In the genomic region with DNA sequence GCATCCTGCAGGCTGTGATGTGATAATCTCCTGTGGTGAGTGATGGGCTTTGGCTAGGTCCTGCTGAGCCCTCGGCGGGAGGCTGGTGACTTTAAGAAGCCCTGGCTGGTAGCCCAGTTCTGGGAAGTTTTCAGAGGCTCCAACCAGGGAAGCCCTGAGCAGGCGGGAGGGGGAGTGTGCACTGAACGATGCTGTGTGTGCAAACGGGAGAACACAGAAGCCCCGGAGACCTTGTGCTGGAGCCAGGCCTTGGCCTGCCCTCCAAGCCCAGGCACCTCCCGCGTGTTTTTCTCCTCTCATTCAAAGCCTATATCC, we compare ENCODE assay signal across 8 mouse cellular contexts. TPM values are rescaled to one million over a fixed set of nuclear protein-coding genes. Genes with fewer than 3 reads are reported as not detected.
A peak's percentile ranks its signal among the peaks of the same experiment; 100 is the strongest.
DNase-seq lines count a peak whose midpoint lies in the region; ATAC-seq and TF ChIP-seq lines count a peak whose summit lies in the region.

No protein-coding gene starts in this region.

- TF ChIP-seq POLR2A in brain, embryonic 14.5 days (IDR thresholded peaks at IDR 0.05; ENCODE audit: borderline replicate concordance, extremely low read depth, insufficient read depth, insufficient read length, poor library complexity, severe bottlenecking) = no peak
- TF ChIP-seq POLR2A in heart, adult 2 months (IDR thresholded peaks at IDR 0.05; ENCODE audit: insufficient read depth, low read depth, low read length) = no peak
- TF ChIP-seq POLR2A in kidney, adult 2 months (IDR thresholded peaks at IDR 0.05; ENCODE audit: low read depth, low read length) = no peak

- H3K4me3 ChIP-seq in embryonic facial prominence, embryonic 15.5 days (replicated peaks) = no peak overlapping the region
- H3K4me3 ChIP-seq in heart, adult 2 months = no peak overlapping the region
- no peak overlapping the region for H3K4me3 ChIP-seq in kidney, adult 2 months (ENCODE audit: insufficient read depth, low read depth, low read length)
- H3K4me3 ChIP-seq in limb, embryonic 11.5 days (ENCODE audit: low read depth, low read length) = no peak overlapping the region
- no peak overlapping the region for H3K4me3 ChIP-seq in neural tube, embryonic 13.5 days

- H3K27ac ChIP-seq in embryonic facial prominence, embryonic 15.5 days (replicated peaks) = peak overlapping the region; percentile 86
- H3K27ac ChIP-seq in heart, adult 2 months = peak overlapping the region; percentile 33; the same call in 1 of the 2 replicates
- no peak overlapping the region for H3K27ac ChIP-seq in kidney, adult 2 months (ENCODE audit: insufficient read depth, low read depth, low read length)
- H3K27ac ChIP-seq in limb, embryonic 11.5 days (replicated peaks; ENCODE audit: low read depth, low read length) = 0 out of 2 replicates have a peak overlapping the region, but pooled peaks have one; percentile 47
- H3K27ac ChIP-seq in neural tube, embryonic 13.5 days (replicated peaks) = peak overlapping the region; percentile 84

- no peaks in the 10 kb centered on the region for H3K79me2 ChIP-seq in heart, adult 2 months (replicated peaks; ENCODE audit: control insufficient read depth, insufficient read depth, low read length)

- peaks cover 61% of the 10 kb centered on the region for H3K4me1 ChIP-seq in embryonic facial prominence, embryonic 15.5 days
- 0 out of 2 replicates have a peak, but pooled peaks cover 1% of the 10 kb centered on the region for H3K4me1 ChIP-seq in heart, adult 2 months (ENCODE audit: control insufficient read depth, insufficient read depth, low read length)
- peaks cover 8% of the 10 kb centered on the region for H3K4me1 ChIP-seq in kidney, adult 2 months (ENCODE audit: control insufficient read depth, insufficient read depth, low read length)
- peaks cover 26% of the 10 kb centered on the region for H3K4me1 ChIP-seq in limb, embryonic 11.5 days (ENCODE audit: control insufficient read depth, insufficient read depth, low read length)
- peaks cover 52% of the 10 kb centered on the region for H3K4me1 ChIP-seq in neural tube, embryonic 13.5 days (replicated peaks)

- no peak overlapping the region for H3K4me2 ChIP-seq in embryonic facial prominence, embryonic 15.5 days (replicated peaks)
- no peak overlapping the region; the same call in 1 of the 2 replicates for H3K4me2 ChIP-seq in limb, embryonic 11.5 days (ENCODE audit: low read depth, severe bottlenecking)
- 0 out of 2 replicates have a peak overlapping the region, but pooled peaks have one; percentile 9 for H3K4me2 ChIP-seq in neural tube, embryonic 13.5 days

- peak; percentile 58; the same call in 1 of the 2 replicates for ATAC-seq in embryonic facial prominence, embryonic 15.5 days (ENCODE audit: insufficient number of reproducible peaks, low FRiP score, low TSS enrichment, low read depth)
- no peak for ATAC-seq in limb, embryonic 11.5 days (ENCODE audit: insufficient number of reproducible peaks, low FRiP score, low TSS enrichment, low read depth)
- ATAC-seq in neural tube, embryonic 13.5 days (ENCODE audit: low read depth) = peak; percentile 59

- no peak for TF ChIP-seq EP300 in heart, adult 2 months (IDR thresholded peaks at IDR 0.05; ENCODE audit: insufficient read depth, low read depth, low read length)

- DNase-seq in brain, embryonic 14.5 days (ENCODE audit: low read depth) = peak; percentile 94
- DNase-seq in heart, adult 2 months = peak; percentile 78 to 85
- peak; percentile 86 for DNase-seq in kidney, adult 2 months
- DNase-seq in limb, embryonic 11.5 days (ENCODE audit: low spot score) = no peak
- no peak for DNase-seq in spleen, adult 18-20 months
- no peak for DNase-seq in thymus, postnatal 10 days (ENCODE audit: low spot score in 2 of 2)

- no peak overlapping the region for H3K9ac ChIP-seq in embryonic facial prominence, embryonic 15.5 days
- no peak overlapping the region for H3K9ac ChIP-seq in heart, adult 2 months (ENCODE audit: low read depth, low read length)
- peak overlapping the region; percentile 22; the same call in 1 of the 2 replicates for H3K9ac ChIP-seq in limb, embryonic 11.5 days (ENCODE audit: low read length)
- H3K9ac ChIP-seq in neural tube, embryonic 13.5 days = peak overlapping the region; percentile 27; the same call in 1 of the 2 replicates

- intact Hi-C loops in heart, adult 2 months (cut with DNase I) = loop anchor here (2.0 to 5.0 kb wide), 2 partner anchors 34 to 45 kb away; no protein-coding TSS in a partner anchor

- 9% methylated on average over 8 of the region's 8 CpGs for WGBS in embryonic facial prominence, embryonic 15.5 days
- WGBS in heart, adult 2 months = 11% methylated on average over 8 of the region's 8 CpGs
- 7% methylated on average over 8 of the region's 8 CpGs for WGBS in kidney, adult 2 months
- WGBS in limb, embryonic 11.5 days = 22% methylated on average over 8 of the region's 8 CpGs
- 13% methylated on average over 8 of the region's 8 CpGs for WGBS in neural tube, embryonic 13.5 days

- H3K36me3 ChIP-seq in embryonic facial prominence, embryonic 15.5 days = no peaks in the 10 kb centered on the region
- H3K36me3 ChIP-seq in heart, adult 2 months (ENCODE audit: control insufficient read depth, insufficient read depth, low read length) = no peaks in the 10 kb centered on the region
- H3K36me3 ChIP-seq in kidney, adult 2 months (ENCODE audit: control insufficient read depth, insufficient read depth, low read length) = no peaks in the 10 kb centered on the region
- H3K36me3 ChIP-seq in limb, embryonic 11.5 days (ENCODE audit: control insufficient read depth, insufficient read depth, low read length) = no peaks in the 10 kb centered on the region
- no peaks in the 10 kb centered on the region for H3K36me3 ChIP-seq in neural tube, embryonic 13.5 days

- H3K9me3 ChIP-seq in embryonic facial prominence, embryonic 15.5 days (replicated peaks) = no peaks in the 10 kb centered on the region
- H3K9me3 ChIP-seq in limb, embryonic 11.5 days (ENCODE audit: control insufficient read depth, low read length) = no peaks in the 10 kb centered on the region
- no peaks in the 10 kb centered on the region for H3K9me3 ChIP-seq in neural tube, embryonic 13.5 days

- no peak for TF ChIP-seq CTCF in brain, embryonic 14.5 days (IDR thresholded peaks at IDR 0.05; ENCODE audit: borderline replicate concordance, extremely low read depth, insufficient read depth, insufficient read length)
- no peak for TF ChIP-seq CTCF in heart, adult 2 months (IDR thresholded peaks at IDR 0.05)
- TF ChIP-seq CTCF in kidney, adult 2 months (conservative IDR thresholded peaks at IDR 0.05; ENCODE audit: insufficient read depth, insufficient read length, low read depth, low read length) = no peak

- H3K27me3 ChIP-seq in embryonic facial prominence, embryonic 15.5 days = no peaks in the 10 kb centered on the region
- H3K27me3 ChIP-seq in heart, adult 2 months (ENCODE audit: control insufficient read depth, insufficient read depth, low read length) = no peaks in the 10 kb centered on the region
- no peaks in the 10 kb centered on the region for H3K27me3 ChIP-seq in kidney, adult 2 months (replicated peaks; ENCODE audit: control insufficient read depth, insufficient read depth, low read length)
- no peaks in the 10 kb centered on the region for H3K27me3 ChIP-seq in limb, embryonic 11.5 days (ENCODE audit: control insufficient read depth, insufficient read depth, low read length)
- H3K27me3 ChIP-seq in neural tube, embryonic 13.5 days = peaks cover 3% of the 10 kb centered on the region; the same call in 1 of the 2 replicates

RNA-seq across cellular contexts. Expression of a gene that starts 35.2 kb away (rescaled TPM):
- polyA plus RNA-seq in brain, embryonic 14.5 days (2012; rRNA removed) = 6.5 and 15.8 TPM in 2 replicates
- 65.5 and 74.6 TPM in 2 replicates for polyA plus RNA-seq in embryonic facial prominence, embryonic 15.5 days (2015; fragmentation: Nextera tagmentation; extraction: Ambion mirVana)
- 100 to 1,000 TPM; 102 to 120 TPM for total RNA-seq in heart, adult 2 months (2021)
- polyA plus RNA-seq in heart, adult 2 months (2012; rRNA removed) = 23.3 and 27.3 TPM in 2 replicates
- 30.7 and 33.7 TPM in 2 replicates for polyA plus RNA-seq in kidney, adult 2 months (2012; rRNA removed)
- 38.0 and 39.0 TPM in 2 replicates for polyA plus RNA-seq in limb, embryonic 11.5 days (2014; fragmentation: Nextera tagmentation; extraction: Ambion mirVana)
- polyA plus RNA-seq in neural tube, embryonic 13.5 days (2015; fragmentation: Nextera tagmentation; extraction: Ambion mirVana) = 27.5 and 32.6 TPM in 2 replicates

Comparison
In these comparisons a context has a peak if more than half of its experiments do, and no peak if none do; other contexts are left out.
1. DNase-seq: peak in brain, embryonic 14.5 days (single experiment), heart, adult 2 months (2 of 2) and kidney, adult 2 months (single experiment); none in limb, embryonic 11.5 days (single experiment), spleen, adult 18-20 months (0 of 2) and thymus, postnatal 10 days (0 of 2).
2. H3K9ac ChIP-seq: peak in limb, embryonic 11.5 days (single experiment) and neural tube, embryonic 13.5 days (single experiment); none in embryonic facial prominence, embryonic 15.5 days (single experiment) and heart, adult 2 months (single experiment).